Mouse (Mus musculus) lung, postnatal 0 days (tissue): Measurements from ENCODE around the gene Trpv2.

Experiments used
- CTCF ChIP-seq: IDR thresholded peaks from 2 replicates; pipeline ENCODE4 v1.5.1; 2016; ENCODE audit warnings: antibody characterized with exemption, mild to moderate bottlenecking
- EP300 ChIP-seq: IDR thresholded peaks from 2 replicates; pipeline ENCODE4 v1.6.1; 2016; ENCODE audit warnings: antibody characterized with exemption, mild to moderate bottlenecking, control low read depth

- no peak for TF ChIP-seq CTCF
- TF ChIP-seq EP300 = no peak
These were observed 71.0 kb downstream of the Trpv2 start for GRCm38 (mm10) chr11:62645337-62645675.
